ENCODE assay signal across 8 mouse cellular contexts in the genomic region with DNA sequence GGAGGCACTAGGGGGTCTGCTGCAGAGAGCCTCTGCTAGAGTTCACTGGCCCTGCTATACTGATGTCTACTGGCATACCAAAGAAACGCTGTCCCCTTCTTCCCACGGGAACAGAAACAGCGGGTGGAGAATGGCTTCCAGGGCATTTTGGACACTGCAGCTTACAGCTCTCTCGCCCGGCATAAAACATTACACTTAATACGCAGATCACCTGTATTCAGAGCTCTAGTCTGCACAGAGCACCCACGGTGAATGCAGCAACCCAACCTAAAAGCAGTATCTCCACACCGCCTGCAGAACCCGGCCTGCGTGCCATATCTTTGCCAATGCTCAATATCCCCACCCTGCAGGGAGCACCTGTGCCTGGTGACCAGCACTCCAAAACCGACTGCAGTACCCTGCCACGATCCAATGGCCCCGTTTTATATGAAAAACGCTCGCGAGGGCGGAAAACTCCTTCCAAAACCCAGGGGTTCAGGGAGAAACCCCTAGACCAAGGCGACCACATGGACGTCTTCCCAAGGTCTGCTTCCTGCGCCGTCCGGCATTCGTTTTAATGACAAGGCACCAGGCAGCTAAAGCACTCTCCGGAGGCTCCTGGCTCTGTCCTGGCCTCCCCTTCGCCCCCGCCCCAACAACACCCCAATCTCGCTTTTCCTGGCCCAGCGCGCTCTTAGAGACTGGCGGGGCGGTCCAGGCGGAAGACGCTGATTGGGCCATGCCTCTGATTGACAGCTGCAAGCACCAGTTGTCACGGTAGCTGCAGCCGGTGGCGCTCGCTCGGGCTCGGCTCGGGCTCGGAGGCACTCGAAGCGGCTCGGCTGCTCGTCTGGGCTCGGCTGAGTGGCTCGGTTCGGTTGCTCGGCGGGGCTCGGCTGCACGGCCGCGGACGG. TPM values are rescaled to one million over a fixed set of nuclear protein-coding genes. Genes with fewer than 3 reads are reported as not detected.
A peak's percentile ranks its signal among the peaks of the same experiment; 100 is the strongest.
DNase-seq lines count a peak whose midpoint lies in the region; ATAC-seq and TF ChIP-seq lines count a peak whose summit lies in the region.

Gene Brsk2 (plus strand): TSS at position 846 of the 893 bp plus-strand sequence.

- no peaks in the 10 kb centered on the region for H3K36me3 ChIP-seq in embryonic facial prominence, embryonic 13.5 days
- no peaks in the 10 kb centered on the region for H3K36me3 ChIP-seq in heart, adult 2 months (ENCODE audit: control insufficient read depth, insufficient read depth, low read length)
- H3K36me3 ChIP-seq in midbrain, embryonic 11.5 days (ENCODE audit: control insufficient read depth, insufficient read depth, low read length) = peaks cover 8% of the 10 kb centered on the region
- no peaks in the 10 kb centered on the region for H3K36me3 ChIP-seq in small intestine, adult 2 months (ENCODE audit: control insufficient read depth, insufficient read depth, low read length)

- 2% methylated on average over 55 of the region's 55 CpGs for WGBS in embryonic facial prominence, embryonic 13.5 days
- WGBS in heart, adult 2 months = 4% methylated on average over 55 of the region's 55 CpGs
- WGBS in midbrain, embryonic 11.5 days = under 1% methylated on average over 49 of the region's 55 CpGs
- WGBS in small intestine, adult 2 months = 3% methylated on average over 55 of the region's 55 CpGs

- peak within 1 kb of the TSS; percentile 49 for H3K4me3 ChIP-seq in embryonic facial prominence, embryonic 13.5 days
- peak within 1 kb of the TSS; percentile 49 for H3K4me3 ChIP-seq in heart, adult 2 months
- H3K4me3 ChIP-seq in midbrain, embryonic 11.5 days (ENCODE audit: low read depth, low read length) = peak within 1 kb of the TSS; percentile 97
- peak within 1 kb of the TSS; percentile 55 for H3K4me3 ChIP-seq in small intestine, adult 2 months (ENCODE audit: low read depth, low read length)

- TF ChIP-seq EP300 in heart, adult 2 months (IDR thresholded peaks at IDR 0.05; ENCODE audit: insufficient read depth, low read depth, low read length) = no peak

- ATAC-seq in embryonic facial prominence, embryonic 13.5 days (ENCODE audit: insufficient number of reproducible peaks, insufficient read depth, low FRiP score, low TSS enrichment, low read depth) = peak; percentile 89
- peak; percentile 91 for ATAC-seq in midbrain, embryonic 11.5 days (ENCODE audit: low FRiP score)

- intact Hi-C loops in heart, adult 2 months (cut with DNase I) = loop anchor here (5.0 kb wide), 1 partner anchor 148 kb away; the partner anchor contains the start of gene Dusp8
- intact Hi-C loops in left cerebral cortex, postnatal 4 days (cut with DNase I) = no loop called here

- H3K4me2 ChIP-seq in embryonic facial prominence, embryonic 13.5 days = peak within 1 kb of the TSS; percentile 87
- H3K4me2 ChIP-seq in midbrain, embryonic 11.5 days = peak within 1 kb of the TSS; percentile 89

- no peak within 1 kb of the TSS for H3K27ac ChIP-seq in embryonic facial prominence, embryonic 13.5 days
- no peak within 1 kb of the TSS for H3K27ac ChIP-seq in heart, adult 2 months
- peak within 1 kb of the TSS; percentile 95 for H3K27ac ChIP-seq in midbrain, embryonic 11.5 days (ENCODE audit: low read depth, low read length)
- no peak within 1 kb of the TSS for H3K27ac ChIP-seq in small intestine, adult 2 months (ENCODE audit: insufficient read depth, low read depth, low read length)

- no peaks in the 10 kb centered on the region for H3K79me2 ChIP-seq in heart, adult 2 months (replicated peaks; ENCODE audit: control insufficient read depth, insufficient read depth, low read length)

- TF ChIP-seq POLR2A in heart, adult 2 months (IDR thresholded peaks at IDR 0.05; ENCODE audit: insufficient read depth, low read depth, low read length) = no peak
- TF ChIP-seq POLR2A in small intestine, adult 2 months (IDR thresholded peaks at IDR 0.05; ENCODE audit: low read depth, low read length) = no peak

- H3K4me1 ChIP-seq in embryonic facial prominence, embryonic 13.5 days = peaks cover 13% of the 10 kb centered on the region
- H3K4me1 ChIP-seq in heart, adult 2 months (ENCODE audit: control insufficient read depth, insufficient read depth, low read length) = no peaks in the 10 kb centered on the region
- H3K4me1 ChIP-seq in midbrain, embryonic 11.5 days (ENCODE audit: control insufficient read depth, insufficient read depth, low read length) = peaks cover 34% of the 10 kb centered on the region
- H3K4me1 ChIP-seq in small intestine, adult 2 months (ENCODE audit: control insufficient read depth, insufficient read depth, insufficient read length, low read length) = peaks cover 3% of the 10 kb centered on the region

- no peak for TF ChIP-seq CTCF in heart, adult 2 months (IDR thresholded peaks at IDR 0.05)
- TF ChIP-seq CTCF in small intestine, adult 2 months (IDR thresholded peaks at IDR 0.05; ENCODE audit: extremely low read depth, insufficient read length, insufficient replicate concordance, low read depth, low read length) = no peak

- no peaks in the 10 kb centered on the region; the same call in 1 of the 2 replicates for H3K9me3 ChIP-seq in embryonic facial prominence, embryonic 13.5 days
- no peaks in the 10 kb centered on the region for H3K9me3 ChIP-seq in midbrain, embryonic 11.5 days (ENCODE audit: control insufficient read depth, low read length)

- peaks cover 94% of the 10 kb centered on the region for H3K27me3 ChIP-seq in embryonic facial prominence, embryonic 13.5 days
- peaks cover 19% of the 10 kb centered on the region for H3K27me3 ChIP-seq in heart, adult 2 months (ENCODE audit: control insufficient read depth, insufficient read depth, low read length)
- H3K27me3 ChIP-seq in midbrain, embryonic 11.5 days (ENCODE audit: control insufficient read depth, insufficient read depth, low read length) = peaks cover 3% of the 10 kb centered on the region; the same call in 1 of the 2 replicates
- H3K27me3 ChIP-seq in small intestine, adult 2 months (ENCODE audit: control insufficient read depth, insufficient read depth, low read length) = peaks cover 35% of the 10 kb centered on the region

- DNase-seq in adrenal gland, postnatal 4 days (ENCODE audit: low spot score in 2 of 2) = peak; percentile 83 to 87
- DNase-seq in heart, adult 2 months = peak; percentile 96
- peak; percentile 94 for DNase-seq in kidney, adult 18-20 months
- DNase-seq in left cerebral cortex, postnatal 4 days = peak; percentile 98
- peak; percentile 98 for DNase-seq in midbrain, embryonic 11.5 days (ENCODE audit: low spot score, missing footprints)
- no peak for DNase-seq in adipocyte (ENCODE audit: low spot score)

- H3K9ac ChIP-seq in embryonic facial prominence, embryonic 13.5 days = peak within 1 kb of the TSS; percentile 70
- peak within 1 kb of the TSS; percentile 46 for H3K9ac ChIP-seq in heart, adult 2 months (ENCODE audit: low read depth, low read length)
- peak within 1 kb of the TSS; percentile 100 for H3K9ac ChIP-seq in midbrain, embryonic 11.5 days (ENCODE audit: low read length)

RNA-seq across cellular contexts. Expression of gene Brsk2, which starts in this region (rescaled TPM):
- 1 to 10 TPM; 7.0 to 7.3 TPM for total RNA-seq in adrenal gland, postnatal 4 days (2021)
- polyA plus RNA-seq in embryonic facial prominence, embryonic 13.5 days (2015; fragmentation: Nextera tagmentation; extraction: Ambion mirVana) = 1.1 and 1.2 TPM in 2 replicates
- total RNA-seq in heart, adult 2 months (2021) = under 1 TPM; 0.07 to 0.18 TPM
- polyA plus RNA-seq in heart, adult 2 months (2012; rRNA removed) = 0.20 and 0.23 TPM in 2 replicates
- total RNA-seq in left cerebral cortex, postnatal 4 days (2021) = 100 to 1,000 TPM; 167 TPM
- polyA plus RNA-seq in midbrain, embryonic 11.5 days (2014; fragmentation: Nextera tagmentation; extraction: Ambion mirVana) = 9.9 and 11.4 TPM in 2 replicates
- polyA plus RNA-seq in small intestine, adult 2 months (2012; rRNA removed) = 0.51 and 5.3 TPM in 2 replicates

Comparison
In these comparisons a context has a peak if more than half of its experiments do, and no peak if none do; other contexts are left out.
1. RNA of gene Brsk2 (total RNA-seq): 167 TPM in left cerebral cortex, postnatal 4 days; 7.0 to 7.3 TPM in adrenal gland, postnatal 4 days and 0.07 to 0.18 TPM in heart, adult 2 months; every median in the first group is over 10 times any median in the second.
2. Peak in DNase-seq, H3K4me3 ChIP-seq and H3K9ac ChIP-seq in heart, adult 2 months; RNA of the gene not detected or under 1 TPM.
3. H3K9ac ChIP-seq: peak in every context shown above with its lines; median percentile 100 in midbrain, embryonic 11.5 days; 70 in embryonic facial prominence, embryonic 13.5 days; 46 in heart, adult 2 months.
4. Peak in every context shown above with its lines, with median percentiles within 50 percentile points of each other: H3K4me3 ChIP-seq.